17 mouse cellular contexts compared by ENCODE assay signal in the genomic region with DNA sequence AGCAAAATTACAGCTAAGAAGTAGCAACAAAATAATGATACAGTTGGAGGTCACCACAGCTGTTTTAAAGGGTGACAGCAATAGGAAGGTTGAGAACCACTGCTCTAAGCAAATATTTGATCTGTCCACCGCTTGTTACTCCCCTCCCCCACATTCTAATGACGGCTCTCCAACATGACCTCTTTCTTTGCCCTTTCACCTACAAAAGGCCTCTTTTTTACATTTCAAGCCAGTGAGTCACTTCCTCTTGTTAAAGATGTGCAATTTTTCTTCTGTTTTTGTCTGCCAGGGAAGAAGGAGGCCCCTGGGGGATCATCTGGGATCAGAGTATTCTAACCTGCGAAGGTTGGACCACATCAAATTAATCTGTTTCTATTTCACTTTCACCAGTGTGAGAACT. TPM values are rescaled to one million over a fixed set of nuclear protein-coding genes. Genes with fewer than 3 reads are reported as not detected.
A peak's percentile ranks its signal among the peaks of the same experiment; 100 is the strongest.
DNase-seq lines count a peak whose midpoint lies in the region; ATAC-seq lines count a peak whose summit lies in the region.
"Had no signal": no experiment of that assay in that cellular context is flagged by ENCODE, and none has a peak within 500 bp of the region (broad histone marks: within the 10 kb centered on the region; RNA-seq: fewer than 3 reads in every experiment).

No protein-coding gene starts in this region.

- no peaks in the 10 kb centered on the region for H3K27me3 ChIP-seq in heart, embryonic 11.5 days (ENCODE audit: control insufficient read depth, insufficient read depth, low read length)
- no peaks in the 10 kb centered on the region for H3K27me3 ChIP-seq in liver, embryonic 11.5 days (replicated peaks; ENCODE audit: control insufficient read depth, insufficient read depth, low read length)
- H3K27me3 ChIP-seq in forebrain, embryonic 11.5 days (ENCODE audit: control insufficient read depth, insufficient read depth, low read length) = no peaks in the 10 kb centered on the region
- H3K27me3 ChIP-seq: embryonic facial prominence, embryonic 13.5 days; heart, embryonic 13.5 days; megakaryocyte, embryonic 14.5 days had no signal

- H3K4me2 ChIP-seq in heart, embryonic 11.5 days = no peak overlapping the region
- H3K4me2 ChIP-seq in liver, embryonic 11.5 days = peak overlapping the region; percentile 9
- H3K4me2 ChIP-seq in forebrain, embryonic 11.5 days (ENCODE audit: low read depth, low read length, severe bottlenecking) = no peak overlapping the region
- H3K4me2 ChIP-seq: embryonic facial prominence, embryonic 13.5 days; heart, embryonic 13.5 days had no signal

- no peak overlapping the region for H3K4me3 ChIP-seq in heart, embryonic 11.5 days (ENCODE audit: low read depth, low read length)
- H3K4me3 ChIP-seq in liver, embryonic 11.5 days (ENCODE audit: low read depth, low read length) = no peak overlapping the region
- no peak overlapping the region for H3K4me3 ChIP-seq in forebrain, embryonic 11.5 days (ENCODE audit: low read depth, low read length)
- H3K4me3 ChIP-seq: embryonic facial prominence, embryonic 13.5 days; heart, embryonic 13.5 days; limb, embryonic 10.5 days; megakaryocyte, embryonic 14.5 days had no signal

- ATAC-seq in heart, embryonic 11.5 days (replicated peaks; ENCODE audit: insufficient number of reproducible peaks, low FRiP score, low TSS enrichment) = no peak
- no peak for ATAC-seq in liver, embryonic 11.5 days (replicated peaks; ENCODE audit: low FRiP score)
- ATAC-seq in forebrain, embryonic 11.5 days (replicated peaks; ENCODE audit: low FRiP score) = no peak
- ATAC-seq: forebrain, postnatal 0 days; hindbrain, embryonic 16.5 days had no signal

- H3K4me1 ChIP-seq in heart, embryonic 11.5 days (ENCODE audit: control insufficient read depth, insufficient read depth, low read length) = peaks cover 3% of the 10 kb centered on the region; the same call in 1 of the 2 replicates
- peaks cover 58% of the 10 kb centered on the region for H3K4me1 ChIP-seq in liver, embryonic 11.5 days (replicated peaks; ENCODE audit: control insufficient read depth, insufficient read depth, low read length)
- H3K4me1 ChIP-seq in forebrain, embryonic 11.5 days (replicated peaks; ENCODE audit: control insufficient read depth, insufficient read depth, low read length) = 0 out of 2 replicates have a peak, but pooled peaks cover 2% of the 10 kb centered on the region

- peaks cover 5% of the 10 kb centered on the region; the same call in 1 of the 2 replicates for H3K36me3 ChIP-seq in heart, embryonic 11.5 days (ENCODE audit: control insufficient read depth, insufficient read depth, low read length)
- H3K36me3 ChIP-seq in liver, embryonic 11.5 days (ENCODE audit: control insufficient read depth, insufficient read depth, low read length) = peaks cover 5% of the 10 kb centered on the region; the same call in 1 of the 2 replicates
- no peaks in the 10 kb centered on the region for H3K36me3 ChIP-seq in forebrain, embryonic 11.5 days (ENCODE audit: control insufficient read depth, insufficient read depth, low read length)

- no peaks in the 10 kb centered on the region for H3K9me3 ChIP-seq in heart, embryonic 11.5 days (replicated peaks; ENCODE audit: control insufficient read depth, low read length)
- H3K9me3 ChIP-seq in liver, embryonic 11.5 days (ENCODE audit: control insufficient read depth, low read length) = no peaks in the 10 kb centered on the region
- no peaks in the 10 kb centered on the region for H3K9me3 ChIP-seq in forebrain, embryonic 11.5 days (ENCODE audit: control insufficient read depth, low read length)
- H3K9me3 ChIP-seq: embryonic facial prominence, embryonic 13.5 days; heart, embryonic 13.5 days; limb, embryonic 10.5 days; megakaryocyte, embryonic 14.5 days had no signal

- 43% methylated on average over 3 of the region's 3 CpGs for WGBS in heart, embryonic 11.5 days (ENCODE audit: insufficient replicate concordance)
- 32% methylated on average over 3 of the region's 3 CpGs for WGBS in liver, embryonic 11.5 days
- WGBS in forebrain, embryonic 11.5 days = 64% methylated on average over 3 of the region's 3 CpGs

- H3K27ac ChIP-seq in heart, embryonic 11.5 days (ENCODE audit: low read depth, low read length) = no peak overlapping the region
- peak overlapping the region; percentile 17; the same call in 1 of the 2 replicates for H3K27ac ChIP-seq in liver, embryonic 11.5 days (ENCODE audit: low read depth, low read length)
- no peak overlapping the region for H3K27ac ChIP-seq in forebrain, embryonic 11.5 days (ENCODE audit: low read depth, low read length)
- H3K27ac ChIP-seq: embryonic facial prominence, embryonic 13.5 days; heart, embryonic 13.5 days; limb, embryonic 10.5 days had no signal

- H3K9ac ChIP-seq in heart, embryonic 11.5 days (ENCODE audit: low read depth, low read length) = no peak overlapping the region
- no peak overlapping the region for H3K9ac ChIP-seq in liver, embryonic 11.5 days (ENCODE audit: low read depth, low read length)
- H3K9ac ChIP-seq in forebrain, embryonic 11.5 days (ENCODE audit: low read length) = no peak overlapping the region
- H3K9ac ChIP-seq: embryonic facial prominence, embryonic 13.5 days; forebrain, postnatal 0 days; heart, embryonic 13.5 days had no signal

- DNase-seq in heart, adult 11 months = peak; percentile 92
- peak; percentile 45 for DNase-seq in thymus, postnatal 0 days (ENCODE audit: low spot score)
- DNase-seq in thymus, postnatal 36 days = no peak
- DNase-seq in liver, embryonic 11.5 days (ENCODE audit: low spot score) = no peak
- DNase-seq in forebrain, embryonic 11.5 days (ENCODE audit: low spot score) = no peak
- no peak for DNase-seq in left cerebral cortex, adult 9 months (ENCODE audit: low spot score in 2 of 2)
- no peak for DNase-seq in layer of hippocampus, adult 9-11 months
- DNase-seq: forebrain, postnatal 0 days; kidney, postnatal 4 days; spleen, adult 18-20 months; thymus, adult 18-20 months had no signal

RNA-seq across cellular contexts. Expression of a gene that starts 1.9 kb away (rescaled TPM):
- polyA plus RNA-seq in heart, embryonic 11.5 days (2014; fragmentation: Nextera tagmentation; extraction: Ambion mirVana) = 65.4 and 70.4 TPM in 2 replicates
- polyA plus RNA-seq in thymus, postnatal 0 days (2015; fragmentation: Nextera tagmentation; extraction: Ambion mirVana) = 63.0 and 71.7 TPM in 2 replicates
- 161 and 169 TPM in 2 replicates for polyA plus RNA-seq in liver, embryonic 11.5 days (2014; fragmentation: Nextera tagmentation; extraction: Ambion mirVana)
- 60.5 and 66.9 TPM in 2 replicates for polyA plus RNA-seq in forebrain, embryonic 11.5 days (2014; fragmentation: Nextera tagmentation; extraction: Ambion mirVana)

RNA-seq across cellular contexts. Expression of a gene that starts 59.9 kb away (rescaled TPM):
- polyA plus RNA-seq in heart, embryonic 11.5 days (2014; fragmentation: Nextera tagmentation; extraction: Ambion mirVana) = 15.5 and 16.2 TPM in 2 replicates
- 16.7 and 17.2 TPM in 2 replicates for polyA plus RNA-seq in thymus, postnatal 0 days (2015; fragmentation: Nextera tagmentation; extraction: Ambion mirVana)
- 27.8 and 30.6 TPM in 2 replicates for polyA plus RNA-seq in liver, embryonic 11.5 days (2014; fragmentation: Nextera tagmentation; extraction: Ambion mirVana)
- 30.6 and 32.9 TPM in 2 replicates for polyA plus RNA-seq in forebrain, embryonic 11.5 days (2014; fragmentation: Nextera tagmentation; extraction: Ambion mirVana)

Comparison
In these comparisons a context has a peak if more than half of its experiments do, and no peak if none do; other contexts are left out.
1. DNase-seq: peak in heart, adult 11 months (single experiment) and thymus, postnatal 0 days (single experiment); none in thymus, postnatal 36 days (0 of 2), liver, embryonic 11.5 days (single experiment), forebrain, embryonic 11.5 days (single experiment), left cerebral cortex, adult 9 months (0 of 2) and layer of hippocampus, adult 9-11 months (single experiment).